Mouse (Mus musculus) adrenal gland (tissue): ENCODE measurements around the gene Fhad1.

ENCODE experiments used
- intact Hi-C: fragments of 180-260 bp; cut with DNase I; formaldehyde crosslinking; loops from one replicate; pipeline ENCODE4 v1.15.1; 2025

Fhad1 gene

GRCm38 (mm10) chr4:141886385-141886968 is 128.4 kb downstream of the Fhad1 start:
- intact Hi-C loops = no loop called here

- intact Hi-C loops = no loop called here
Observed at GRCm38 (mm10) chr4:141885451-141885850, 129.4 kb downstream of the Fhad1 start.

- intact Hi-C loops = no loop called here
Observed at GRCm38 (mm10) chr4:141882858-141883257, 132.0 kb downstream of the Fhad1 start.

DNA sequence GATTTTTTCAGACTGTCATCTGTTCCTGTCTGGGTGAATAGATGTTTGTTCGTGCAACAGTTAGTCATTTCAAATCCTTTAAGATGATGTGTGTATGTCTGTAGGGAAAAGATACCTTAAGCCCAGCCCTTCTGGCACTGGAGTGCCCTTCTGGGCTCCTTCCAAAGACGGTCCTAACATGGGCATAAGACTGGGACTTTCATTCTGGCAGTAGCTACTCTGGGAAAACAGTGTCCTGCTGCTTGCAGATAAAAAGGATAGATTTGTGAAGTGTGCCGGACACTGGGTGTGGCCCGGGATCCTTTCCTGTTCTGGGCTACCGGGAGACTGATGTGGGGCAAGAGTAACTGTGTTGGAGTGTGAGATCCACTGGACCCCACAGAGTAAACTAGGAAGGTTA is 132.9 kb downstream of the Fhad1 start:
- intact Hi-C loops = no loop called here

DNA sequence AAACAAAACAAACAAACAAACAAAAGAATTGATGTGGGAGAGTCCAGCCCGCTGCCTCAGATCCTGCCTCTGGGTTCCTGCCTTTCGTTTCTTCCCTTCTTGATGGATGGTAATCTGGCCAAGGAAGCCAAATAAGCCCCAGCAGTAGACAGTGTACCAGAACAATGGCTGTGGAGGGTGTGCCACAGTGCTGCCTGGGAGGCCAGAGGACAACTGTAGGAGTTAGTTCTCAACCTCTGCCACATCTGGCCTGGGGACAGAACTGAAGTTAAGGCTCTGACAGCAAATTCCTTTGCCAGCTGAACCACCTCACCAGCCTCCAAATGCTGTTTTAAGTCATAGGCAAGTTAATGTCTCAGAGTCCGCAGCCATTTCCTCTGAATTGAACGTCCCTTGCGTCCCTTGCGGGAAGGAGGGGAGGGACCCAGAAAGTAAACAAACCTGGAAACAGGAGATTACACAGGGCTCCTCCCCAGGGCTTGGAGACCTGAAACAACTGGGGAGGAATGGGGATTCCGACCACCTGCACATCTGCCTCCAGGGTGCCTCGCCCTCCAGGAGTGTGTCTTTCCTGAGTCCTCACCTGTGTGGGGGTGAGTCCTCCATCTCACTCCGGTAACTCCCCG is 133.5 kb downstream of the Fhad1 start:
- intact Hi-C loops = no loop called here

GRCm38 (mm10) chr4:141879875-141880274 is 135.0 kb downstream of the Fhad1 start:
- intact Hi-C loops = no loop called here

- intact Hi-C loops = no loop called here
Observed at GRCm38 (mm10) chr4:141879074-141879473, 135.8 kb downstream of the Fhad1 start.

DNA sequence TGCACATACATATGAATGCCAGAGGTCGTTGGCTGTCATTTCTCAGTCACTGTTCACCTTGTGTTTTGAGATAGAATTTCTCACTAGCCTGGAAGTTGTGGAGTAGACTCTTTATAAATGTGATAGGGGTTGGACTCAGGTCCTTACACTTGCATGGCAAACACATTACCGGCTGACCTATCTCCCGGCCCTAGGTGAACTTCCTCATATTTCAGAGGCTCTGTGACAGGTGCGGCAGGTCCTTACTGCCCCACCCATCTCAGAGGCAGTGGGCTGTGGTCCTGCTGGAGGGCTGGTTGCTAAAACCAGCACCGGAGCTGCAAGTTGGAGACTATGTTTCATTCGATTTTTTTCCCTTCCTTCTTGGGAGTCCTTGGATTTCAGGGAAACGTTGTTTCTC is 136.3 kb downstream of the Fhad1 start:
- intact Hi-C loops = no loop called here

GRCm38 (mm10) chr4:141875481-141876108 is 139.3 kb downstream of the Fhad1 start:
- intact Hi-C loops = no loop called here

- intact Hi-C loops = no loop called here
Observed at GRCm38 (mm10) chr4:141874601-141875460, 140.1 kb downstream of the Fhad1 start, which contains the start of gene Efhd2. Efhd2 (minus strand) TSS chr4:141874920.

DNA sequence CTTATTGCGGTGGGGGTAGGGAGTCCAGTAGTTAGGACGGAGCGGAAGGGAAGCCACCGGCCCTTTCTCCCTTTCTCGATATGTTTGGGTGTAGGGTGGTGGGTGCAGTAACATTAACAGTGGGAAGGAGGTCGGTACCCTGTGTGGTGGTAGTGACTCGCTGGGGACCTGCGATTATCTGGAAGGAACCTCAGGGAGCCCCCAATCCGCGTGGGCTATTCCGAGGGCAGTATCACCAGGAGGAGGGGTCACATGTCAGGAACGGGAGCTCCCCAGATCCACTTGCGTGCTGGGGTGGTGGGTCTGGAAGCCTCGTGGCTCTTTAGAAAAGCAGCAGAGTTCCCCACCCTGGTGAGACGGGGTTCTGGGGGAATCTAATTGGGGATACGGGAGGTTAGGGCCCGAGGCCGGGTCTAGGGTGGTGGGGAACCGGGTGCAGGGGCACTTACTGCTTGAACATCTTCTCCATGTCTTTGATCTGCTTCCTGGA is 140.7 kb downstream of the Fhad1 start:
- intact Hi-C loops = no loop called here

DNA sequence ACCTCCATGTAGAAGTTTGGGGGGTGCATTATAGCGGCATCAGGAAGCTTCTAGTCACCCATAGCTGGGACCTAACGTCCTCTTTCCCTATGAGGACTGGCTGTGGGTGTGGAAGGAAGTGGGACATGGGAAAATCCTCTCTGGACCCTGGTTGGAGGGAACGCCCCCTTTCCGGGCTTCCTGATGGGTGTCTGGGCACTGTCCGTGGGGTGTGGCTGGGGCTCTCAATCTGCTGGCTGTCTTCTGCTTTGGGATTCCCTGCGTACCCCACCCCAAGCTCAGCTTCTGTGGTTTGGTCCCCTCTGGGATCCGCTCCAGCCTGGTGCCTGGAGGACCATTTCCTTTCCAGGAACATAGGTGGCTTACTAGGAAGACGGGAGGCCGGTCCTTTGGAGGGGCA is 141.9 kb downstream of the Fhad1 start:
- intact Hi-C loops = no loop called here

DNA sequence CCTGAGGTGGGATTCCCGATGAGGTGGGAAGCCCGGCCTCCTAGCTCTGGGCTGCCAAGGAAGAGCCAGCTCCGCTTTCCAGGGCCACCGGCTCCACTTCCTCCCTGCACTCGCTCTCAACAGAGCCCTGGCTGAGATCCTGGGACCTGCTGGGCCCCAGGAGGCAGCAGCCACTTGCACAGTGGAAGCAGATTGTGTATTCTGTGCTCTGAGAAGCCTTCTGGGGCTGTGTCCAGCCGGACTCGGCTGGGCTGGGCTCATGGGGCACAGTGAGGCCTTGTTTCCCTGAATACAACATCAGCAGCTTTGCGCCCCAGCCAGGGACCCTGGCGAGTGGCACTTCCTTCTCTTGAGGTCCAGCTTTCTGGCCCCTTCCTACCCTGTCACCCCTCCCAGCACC is 143.0 kb downstream of the Fhad1 start:
- intact Hi-C loops = no loop called here

GRCm38 (mm10) chr4:141871333-141871725 is 143.6 kb downstream of the Fhad1 start:
- intact Hi-C loops = no loop called here

- intact Hi-C loops = no loop called here
Observed at GRCm38 (mm10) chr4:141870666-141871332, 144.1 kb downstream of the Fhad1 start.

DNA sequence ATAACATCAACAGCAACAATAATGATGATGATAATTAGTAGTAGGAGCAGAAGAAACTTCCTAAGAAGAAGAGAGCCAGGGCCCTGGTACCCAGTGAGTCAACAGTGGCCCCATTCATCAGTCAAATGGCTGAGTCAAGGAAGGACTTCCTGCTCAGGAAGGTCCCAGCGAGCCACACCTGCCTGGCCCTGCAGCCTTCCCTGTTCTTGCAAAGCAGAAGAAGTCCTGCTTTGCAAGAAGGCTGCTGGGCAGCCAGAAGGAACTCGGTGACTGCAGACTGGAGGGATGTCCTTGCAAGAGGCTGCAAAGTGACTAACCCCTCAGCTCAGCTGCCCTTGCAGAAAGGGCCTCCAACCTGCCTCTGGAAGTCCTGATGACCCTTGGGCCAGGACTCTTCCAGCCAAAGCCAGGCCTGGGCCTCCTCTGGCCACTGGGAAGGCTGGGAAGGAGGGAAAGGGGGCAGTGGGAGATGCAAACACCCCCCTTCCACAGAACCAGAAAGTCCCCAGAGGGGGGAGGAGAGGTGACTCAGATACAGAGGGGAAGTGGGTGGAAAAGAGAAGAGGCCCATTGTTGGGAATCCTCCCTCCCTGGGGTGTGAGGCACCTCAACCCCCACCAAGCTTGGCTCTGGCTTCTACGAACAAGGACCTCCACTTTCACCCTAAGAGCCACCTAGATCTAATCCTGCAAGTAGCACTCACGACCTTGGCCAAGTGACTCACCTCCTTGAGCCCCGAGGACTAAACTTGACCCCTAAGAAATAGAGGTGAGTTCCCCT is 145.3 kb downstream of the Fhad1 start:
- intact Hi-C loops = no loop called here

- intact Hi-C loops = no loop called here
Observed at GRCm38 (mm10) chr4:141868051-141868450, 146.8 kb downstream of the Fhad1 start.

- intact Hi-C loops = no loop called here
Observed at GRCm38 (mm10) chr4:141867498-141867897, 147.4 kb downstream of the Fhad1 start.

DNA sequence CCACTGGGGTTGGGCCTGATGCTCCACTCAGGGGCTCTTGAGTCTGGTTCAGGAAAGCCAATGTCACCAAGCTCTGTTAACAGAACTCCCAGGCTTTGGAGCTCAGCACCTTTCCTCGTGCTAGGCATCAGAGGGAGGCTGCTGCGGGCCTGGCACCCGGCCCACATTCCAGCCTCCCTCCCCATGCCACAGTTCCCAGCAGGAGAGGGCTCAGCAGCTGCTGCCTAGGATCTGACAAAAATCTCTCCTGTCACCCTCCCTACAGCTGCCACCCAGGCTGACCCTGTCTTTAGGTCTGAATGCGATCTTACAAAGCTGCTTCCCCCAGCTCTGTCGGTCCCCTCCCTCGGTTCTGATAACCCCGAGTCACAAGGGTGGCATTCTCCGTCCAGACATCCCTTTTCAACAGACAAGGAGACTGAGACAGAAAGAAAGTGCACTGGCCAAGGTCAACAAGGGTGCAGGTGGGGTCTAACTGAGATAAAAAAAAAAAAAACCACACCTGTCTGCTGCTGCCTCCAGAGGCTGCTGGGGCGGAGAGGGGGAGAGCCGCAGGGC is 147.9 kb downstream of the Fhad1 start:
- intact Hi-C loops = no loop called here

- intact Hi-C loops = no loop called here
Observed at GRCm38 (mm10) chr4:141865600-141865999, 149.3 kb downstream of the Fhad1 start.
